Mouse (Mus musculus): ENCODE measurements around the gene Atf5.
A peak's percentile ranks its signal among the peaks of the same experiment; 100 is the strongest.

The Atf5 gene

GRCm38 (mm10) chr7:44816470-44817021 is at the start of gene Atf5:
Gene Atf5 (minus strand): TSS chr7:44816658.
- DNase-seq (ENCODE audit: low spot score): peak; percentile 68

DNA sequence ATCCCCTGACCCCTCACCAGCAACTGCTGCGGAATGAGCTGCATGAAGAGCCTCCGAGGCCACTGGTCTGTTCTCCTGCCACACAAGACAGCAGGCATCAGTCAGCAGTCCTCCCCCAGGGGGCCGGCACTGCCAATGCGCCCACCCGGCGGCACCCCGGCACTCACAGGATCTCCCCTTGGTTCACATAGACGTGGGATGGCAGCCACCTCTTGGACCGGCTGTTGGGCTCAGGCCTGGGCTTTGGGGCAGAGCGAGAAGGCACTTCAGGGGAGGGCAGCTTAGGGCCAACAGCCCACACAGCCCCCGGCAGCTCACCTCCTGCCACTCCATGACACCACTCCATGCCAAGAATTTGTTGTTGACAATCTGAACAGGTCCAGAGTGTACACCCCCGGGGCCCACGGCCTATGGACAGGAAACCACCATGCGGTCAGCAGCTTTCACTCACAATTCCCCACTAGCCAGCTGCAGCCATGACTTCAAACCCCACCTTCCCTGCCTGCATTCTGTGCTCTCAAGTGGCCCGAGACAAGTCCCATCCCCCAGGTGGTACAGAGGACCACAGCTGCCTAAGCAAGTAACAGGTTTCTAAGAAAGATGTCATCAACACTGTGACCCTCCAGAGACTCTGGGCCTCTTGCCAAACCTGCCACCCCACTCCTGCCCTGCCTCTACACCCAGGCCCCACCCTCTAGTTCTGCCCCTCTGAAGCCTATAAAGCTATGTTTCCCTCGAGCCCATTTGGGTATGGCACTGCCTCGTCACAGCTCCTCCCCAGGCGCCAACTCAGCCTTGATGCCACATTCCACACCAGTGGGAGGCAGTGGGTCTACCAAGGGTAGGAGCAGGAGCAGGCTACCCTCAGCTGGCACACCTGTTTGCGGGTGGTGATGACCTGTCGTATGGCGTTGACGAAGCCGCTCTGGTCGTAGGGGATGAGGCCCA is 48.4 kb upstream of the Atf5 start:
- DNase-seq (ENCODE audit: low spot score): no peak

DNA sequence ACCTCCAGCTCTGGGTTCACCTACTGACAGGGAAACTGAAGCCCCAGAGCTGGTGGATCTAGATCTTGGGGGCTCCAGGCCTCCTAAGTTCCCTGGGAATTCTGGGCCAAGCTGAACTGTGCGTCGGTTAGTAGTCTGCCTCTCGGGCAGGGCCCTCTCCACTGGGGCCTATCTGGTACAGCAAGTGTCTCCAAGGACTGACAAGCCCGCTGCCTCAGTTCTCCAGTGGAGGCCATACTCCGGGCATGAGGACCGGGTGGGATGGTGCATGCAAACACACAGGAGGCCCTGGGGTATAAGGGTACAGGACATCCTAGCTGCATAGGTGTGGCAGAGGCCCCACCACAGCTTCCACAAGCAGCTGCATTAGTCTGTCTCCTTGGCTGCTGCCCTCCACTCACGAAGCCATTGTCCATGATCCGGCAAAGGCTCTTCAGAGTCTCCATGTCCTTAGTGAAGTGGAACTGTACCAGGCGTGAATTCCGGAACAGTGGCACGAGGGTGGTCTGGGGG is 47.6 kb upstream of the Atf5 start:
- DNase-seq (ENCODE audit: low spot score): no peak

DNA sequence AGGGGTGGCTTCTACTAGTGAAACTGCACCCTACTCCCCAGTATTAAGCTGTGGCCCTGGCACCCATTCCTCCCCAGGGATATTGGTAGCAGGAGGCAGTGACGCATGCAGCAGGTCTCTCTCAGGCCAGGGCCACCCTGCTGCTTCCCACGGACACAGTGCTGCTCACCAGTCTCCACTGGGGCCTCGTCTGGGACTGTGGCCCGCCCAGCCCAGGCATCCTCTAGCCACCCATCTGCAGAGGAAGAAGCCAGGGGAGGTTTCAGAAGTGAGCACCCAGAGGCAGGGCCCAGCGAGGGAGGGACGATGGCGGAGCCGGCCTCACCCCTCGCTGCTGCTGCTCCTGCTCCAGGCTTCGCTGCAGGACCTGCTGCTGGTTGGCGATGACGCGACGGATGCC is 46.8 kb upstream of the Atf5 start:
- no peak for DNase-seq (ENCODE audit: low spot score)

GRCm38 (mm10) chr7:44862434-44862833 is 46.0 kb upstream of the Atf5 start:
- DNase-seq (ENCODE audit: low spot score): no peak

DNA sequence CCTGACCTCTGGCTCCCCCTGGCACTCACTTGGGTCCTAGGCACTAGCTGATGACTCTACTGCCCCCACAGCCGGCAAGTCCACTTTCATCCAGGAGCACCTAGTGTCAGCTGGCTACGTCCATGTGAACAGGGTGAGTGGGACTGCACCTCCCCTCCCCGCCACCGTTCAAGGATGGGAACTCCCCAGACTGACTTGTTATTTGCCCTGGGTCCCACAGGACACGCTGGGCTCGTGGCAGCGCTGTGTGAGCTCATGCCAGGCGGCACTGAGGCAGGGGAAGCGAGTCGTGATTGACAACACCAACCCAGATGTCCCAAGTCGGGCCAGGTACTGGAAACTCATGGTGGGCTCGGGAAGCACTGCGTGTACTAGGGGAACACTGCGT is 45.0 kb upstream of the Atf5 start:
- DNase-seq (ENCODE audit: low spot score): no peak

GRCm38 (mm10) chr7:44860576-44861428 is 44.3 kb upstream of the Atf5 start:
- DNase-seq (ENCODE audit: low spot score): peak; percentile 72

- no peak for DNase-seq (ENCODE audit: low spot score)
Measured at GRCm38 (mm10) chr7:44859896-44860295, 43.4 kb upstream of the Atf5 start.

DNA sequence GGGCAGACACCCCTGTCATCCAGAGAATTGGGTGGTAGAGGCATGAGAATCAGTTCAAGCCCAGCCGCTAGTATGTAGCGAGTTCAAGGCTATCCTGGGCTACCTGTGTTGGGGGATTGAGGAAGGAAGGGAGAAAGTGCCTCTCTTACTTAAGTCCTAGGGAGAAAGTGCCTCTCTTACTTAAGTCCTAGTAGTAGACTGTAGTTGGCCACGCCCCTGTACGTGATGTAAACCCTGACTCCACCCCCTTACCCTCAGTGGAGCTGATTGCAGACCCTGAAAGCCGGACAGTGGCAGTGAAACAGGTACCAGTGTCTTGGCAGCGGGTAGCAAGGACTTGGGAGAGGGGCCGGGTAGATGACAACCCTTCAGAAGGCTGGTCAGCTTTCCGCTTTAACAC is 41.4 kb upstream of the Atf5 start:
- DNase-seq (ENCODE audit: low spot score): no peak

GRCm38 (mm10) chr7:44857042-44857552 is 40.6 kb upstream of the Atf5 start, which contains the start of gene Pnkp:
Gene Pnkp (plus strand): TSS chr7:44857139.
- peak; percentile 84 for DNase-seq (ENCODE audit: low spot score)

- no peak for DNase-seq (ENCODE audit: low spot score)
Measured at GRCm38 (mm10) chr7:44856265-44856916, 39.9 kb upstream of the Atf5 start.

GRCm38 (mm10) chr7:44855036-44855435 is 38.6 kb upstream of the Atf5 start:
- DNase-seq (ENCODE audit: low spot score): no peak

- peak; percentile 89 for DNase-seq (ENCODE audit: low spot score)
Measured at GRCm38 (mm10) chr7:44854356-44855031, 38.0 kb upstream of the Atf5 start.

DNA sequence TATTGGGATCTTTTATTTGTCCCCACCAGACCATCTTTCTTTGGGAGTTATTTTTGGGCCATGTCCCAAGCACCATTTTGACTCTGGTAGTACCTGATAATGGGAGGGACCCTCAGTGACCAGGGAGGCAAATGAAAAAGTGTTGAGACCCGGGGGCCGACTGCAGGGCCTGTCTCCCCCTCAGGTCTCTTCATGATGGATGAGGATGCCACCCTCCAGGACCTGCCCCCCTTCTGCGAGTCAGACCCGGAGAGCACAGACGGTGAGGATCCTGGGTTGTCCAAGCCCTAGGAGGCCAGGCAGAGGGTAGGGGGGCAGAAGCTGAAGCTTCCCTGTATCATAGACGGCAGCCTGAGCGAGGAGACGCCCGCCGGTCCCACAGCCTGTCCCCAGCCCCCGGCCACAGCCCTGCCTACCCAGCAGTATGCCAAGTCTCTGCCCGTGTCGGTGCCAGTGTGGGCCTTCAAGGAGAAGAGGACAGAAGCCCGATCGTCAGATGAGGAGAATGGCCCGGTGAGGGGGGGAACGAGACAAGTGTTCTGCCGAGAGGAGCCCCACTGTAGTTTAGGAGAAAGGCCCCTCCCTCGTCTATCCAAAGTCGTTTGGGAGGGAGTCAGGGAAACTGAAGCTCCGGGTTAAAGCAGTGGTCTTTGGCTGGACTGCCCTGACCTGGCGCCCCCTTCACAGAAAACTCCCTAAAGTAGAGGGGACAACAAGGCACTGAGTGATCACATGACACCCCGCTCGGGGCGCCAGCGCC is 37.3 kb upstream of the Atf5 start:
- DNase-seq (ENCODE audit: low spot score): no peak

GRCm38 (mm10) chr7:44853065-44853464 is 36.6 kb upstream of the Atf5 start:
- no peak for DNase-seq (ENCODE audit: low spot score)

DNA sequence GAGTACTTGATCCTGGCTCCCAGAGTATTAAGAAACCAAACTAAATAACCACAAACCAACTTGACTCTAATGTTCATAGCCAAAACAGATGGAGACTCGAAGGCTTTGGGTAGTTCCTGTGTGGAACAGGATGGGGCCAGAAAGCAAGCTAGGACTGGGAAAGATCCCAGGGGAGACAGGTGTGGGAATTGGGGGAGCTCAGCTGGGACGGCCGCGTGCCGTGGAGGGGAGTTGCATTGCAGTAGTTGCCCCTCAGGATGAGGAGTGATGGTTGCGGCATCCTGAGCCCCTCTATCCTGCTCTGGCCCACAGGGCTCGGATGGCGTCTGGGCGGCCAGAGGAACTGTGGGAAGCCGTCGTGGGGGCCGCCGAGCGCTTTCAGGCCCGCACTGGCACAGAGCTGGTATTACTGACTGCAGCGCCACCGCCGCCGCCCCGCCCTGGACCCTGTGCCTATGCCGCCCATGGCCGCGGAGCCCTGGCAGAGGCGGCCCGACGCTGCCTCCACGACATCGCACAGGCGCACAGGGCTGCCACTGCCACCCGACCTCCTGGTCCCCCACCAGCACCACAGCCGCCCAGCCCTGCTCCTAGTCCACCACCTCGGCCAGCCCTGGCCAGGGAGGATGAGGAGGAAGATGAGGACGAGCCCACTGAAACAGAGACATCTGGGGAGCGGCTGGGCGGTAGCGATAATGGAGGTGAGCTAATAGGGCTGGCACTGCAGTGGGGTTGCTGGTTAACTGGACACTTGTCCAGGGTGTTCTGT is 36.0 kb upstream of the Atf5 start:
- DNase-seq (ENCODE audit: low spot score): no peak

- no peak for DNase-seq (ENCODE audit: low spot score)
Measured at GRCm38 (mm10) chr7:44851625-44852234, 35.3 kb upstream of the Atf5 start.

GRCm38 (mm10) chr7:44850789-44851624 is 34.5 kb upstream of the Atf5 start:
- DNase-seq (ENCODE audit: low spot score): no peak

Data from urinary bladder, postnatal 14 days (tissue).